Mouse (Mus musculus) neural tube, embryonic 11.5 days (tissue): ENCODE data around the gene Pde3a. TPM values are rescaled to one million over a fixed set of nuclear protein-coding genes. Genes with fewer than 3 reads are reported as not detected.

ENCODE experiments used
- ATAC-seq: fragments of 200-750 bp; cut with Nextera tagmentation; 2 replicates; pipeline ENCODE4 v1.8.0; 2017; ENCODE audit warnings: moderate number of reproducible peaks, mild to moderate bottlenecking, moderate TSS enrichment, moderate library complexity; ENCODE audit not compliant: insufficient read depth, low FRiP score, low TSS enrichment
- DNase-seq: peaks from one replicate; pipeline ENCODE4 v3.0.0-alpha.2; 2015; ENCODE audit warnings: low spot score
- H3K27ac ChIP-seq: fragments of 300-500 bp; sonication (generic); 2 replicates; pipeline ENCODE4 v1.5.1; 2014; ENCODE audit warnings: low read depth, mild to moderate bottlenecking, low read length
- H3K27me3 ChIP-seq: fragments of 300-500 bp; sonication (generic); 2 replicates; pipeline ENCODE4 v1.6.1; 2014; ENCODE audit warnings: mild to moderate bottlenecking, low read length, mixed read lengths; ENCODE audit not compliant: control insufficient read depth, insufficient read depth
- H3K36me3 ChIP-seq: fragments of 300-500 bp; sonication (generic); 2 replicates; pipeline ENCODE4 v1.6.1; 2014; ENCODE audit warnings: mild to moderate bottlenecking, low read length, moderate library complexity, mixed read lengths; ENCODE audit not compliant: control insufficient read depth, insufficient read depth
- H3K4me1 ChIP-seq: fragments of 300-500 bp; sonication (generic); 2 replicates; pipeline ENCODE4 v1.6.1; 2014; ENCODE audit warnings: low read length, mixed read lengths; ENCODE audit not compliant: control insufficient read depth, insufficient read depth
- H3K4me2 ChIP-seq: fragments of 300-500 bp; sonication (generic); 2 replicates; pipeline ENCODE4 v1.6.1; 2014; ENCODE audit warnings: low read depth, mild to moderate bottlenecking, moderate library complexity
- H3K4me3 ChIP-seq: fragments of 300-500 bp; sonication (generic); 2 replicates; pipeline ENCODE4 v1.5.1; 2014; ENCODE audit warnings: low read depth, low read length
- H3K9ac ChIP-seq: fragments of 300-500 bp; sonication (generic); 2 replicates; pipeline ENCODE4 v1.6.1; 2014; ENCODE audit warnings: mild to moderate bottlenecking, low read length
- H3K9me3 ChIP-seq: fragments of 300-500 bp; sonication (generic); 2 replicates; pipeline ENCODE4 v1.6.1; 2016; ENCODE audit warnings: low read length; ENCODE audit not compliant: control insufficient read depth
- WGBS: fragments of 180-500 bp; shearing (Covaris S2); extraction: QIAGEN DNeasy Blood & Tissue Kit; methylation state at CpG from one replicate; pipeline ENCODE4 v1.1.7; 2014; 5-methylcytosine and 5-hydroxymethylcytosine counted together
- polyA plus RNA-seq: library from polyadenylated mRNA; unstranded; fragments of >200 nt; fragmentation: Nextera tagmentation; extraction: Ambion mirVana; gene quantifications from 2 replicates; pipeline ENCODE4 v1.2.1, GENCODE M21; 2014

Pde3a gene
- polyA plus RNA-seq, 1 experiment from 2014 or later, result 1.4 TPM

- 39% methylated on average over 8 of the region's 8 CpGs for WGBS
- Histone ChIP-seq H3K9me3 (no peaks in the 10 kb centered on the region), H3K27me3 (no peaks in the 10 kb centered on the region), H3K4me1 (peaks cover 4% of the 10 kb centered on the region; the same call in 1 of the 2 replicates), H3K4me2 (no peak overlapping the region), H3K36me3 (no peaks in the 10 kb centered on the region), H3K4me3 (no peak overlapping the region), H3K9ac (no peak overlapping the region), H3K27ac (peak overlapping the region; percentile 44; the same call in 1 of the 2 replicates)
- DNase-seq (peak; percentile 20), ATAC-seq (no peak; the same call in 1 of the 2 replicates)
Observed at GRCm38 (mm10) chr6:141381473-141381872, 132.4 kb downstream of the Pde3a start.

- Histone ChIP-seq H3K4me3 (no peak overlapping the region), H3K9ac (no peak overlapping the region), H3K4me2 (no peak overlapping the region), H3K27me3 (no peaks in the 10 kb centered on the region), H3K9me3 (no peaks in the 10 kb centered on the region), H3K4me1 (peaks cover 4% of the 10 kb centered on the region; the same call in 1 of the 2 replicates), H3K36me3 (no peaks in the 10 kb centered on the region), H3K27ac (no peak overlapping the region)
- ATAC-seq (no peak), DNase-seq (no peak)
- WGBS, result 86% methylated on average over 4 of the region's 4 CpGs
Observed at GRCm38 (mm10) chr6:141381881-141382370, 132.9 kb downstream of the Pde3a start.

- 82% methylated on average over 5 of the region's 5 CpGs for WGBS
- Histone ChIP-seq H3K27me3 (no peaks in the 10 kb centered on the region), H3K9me3 (no peaks in the 10 kb centered on the region), H3K4me3 (no peak overlapping the region), H3K4me2 (no peak overlapping the region), H3K9ac (no peak overlapping the region), H3K27ac (no peak overlapping the region), H3K4me1 (no peaks in the 10 kb centered on the region), H3K36me3 (no peaks in the 10 kb centered on the region)
- ATAC-seq, result no peak
- DNase-seq, result no peak
Observed at GRCm38 (mm10) chr6:141388104-141388503, 139.0 kb downstream of the Pde3a start.

- H3K4me2 ChIP-seq, result no peak overlapping the region
- no peaks in the 10 kb centered on the region for H3K36me3 ChIP-seq
- no peak overlapping the region for H3K4me3 ChIP-seq
- no peak overlapping the region for H3K9ac ChIP-seq
- ATAC-seq (no peak), DNase-seq (no peak)
- H3K27me3 ChIP-seq, result no peaks in the 10 kb centered on the region
- H3K9me3 ChIP-seq, result no peaks in the 10 kb centered on the region
- no peak overlapping the region for H3K27ac ChIP-seq
- no peaks in the 10 kb centered on the region for H3K4me1 ChIP-seq
- 91% methylated on average over 3 of the region's 3 CpGs for WGBS
Observed at GRCm38 (mm10) chr6:141395926-141396325, 146.9 kb downstream of the Pde3a start.

GRCm38 (mm10) chr6:141399411-141399810 lies 150.3 kb downstream of the Pde3a start:
- Histone ChIP-seq H3K4me1 (no peaks in the 10 kb centered on the region), H3K4me2 (no peak overlapping the region), H3K27ac (no peak overlapping the region), H3K27me3 (no peaks in the 10 kb centered on the region), H3K9me3 (no peaks in the 10 kb centered on the region), H3K9ac (no peak overlapping the region), H3K4me3 (no peak overlapping the region), H3K36me3 (no peaks in the 10 kb centered on the region)
- DNase-seq (no peak), ATAC-seq (no peak)
- 55% methylated on average over 4 of the region's 4 CpGs for WGBS

GRCm38 (mm10) chr6:141403943-141404342 lies 154.9 kb downstream of the Pde3a start:
- ATAC-seq (no peak), DNase-seq (no peak)
- no peaks in the 10 kb centered on the region for H3K27me3 ChIP-seq
- H3K36me3 ChIP-seq, result no peaks in the 10 kb centered on the region
- WGBS, result 74% methylated on average over 2 of the region's 2 CpGs
- no peaks in the 10 kb centered on the region for H3K9me3 ChIP-seq
- no peak overlapping the region for H3K4me3 ChIP-seq
- no peak overlapping the region for H3K27ac ChIP-seq
- H3K4me1 ChIP-seq, result no peaks in the 10 kb centered on the region
- no peak overlapping the region for H3K9ac ChIP-seq
- H3K4me2 ChIP-seq, result no peak overlapping the region

GRCm38 (mm10) chr6:141404649-141405048 lies 155.6 kb downstream of the Pde3a start:
- 84% methylated on average over 7 of the region's 7 CpGs for WGBS
- H3K9ac ChIP-seq, result no peak overlapping the region
- no peak for ATAC-seq
- no peaks in the 10 kb centered on the region for H3K4me1 ChIP-seq
- no peaks in the 10 kb centered on the region for H3K9me3 ChIP-seq
- no peak for DNase-seq
- no peaks in the 10 kb centered on the region for H3K27me3 ChIP-seq
- no peak overlapping the region for H3K27ac ChIP-seq
- no peak overlapping the region for H3K4me2 ChIP-seq
- no peak overlapping the region for H3K4me3 ChIP-seq
- H3K36me3 ChIP-seq, result no peaks in the 10 kb centered on the region

- H3K4me2 ChIP-seq, result no peak overlapping the region
- no peaks in the 10 kb centered on the region for H3K9me3 ChIP-seq
- no peaks in the 10 kb centered on the region for H3K36me3 ChIP-seq
- DNase-seq, result no peak
- H3K27me3 ChIP-seq, result no peaks in the 10 kb centered on the region
- H3K9ac ChIP-seq, result no peak overlapping the region
- no peak for ATAC-seq
- 70% methylated on average over 5 of the region's 5 CpGs for WGBS
- H3K4me1 ChIP-seq, result no peaks in the 10 kb centered on the region
- H3K27ac ChIP-seq, result no peak overlapping the region
- H3K4me3 ChIP-seq, result no peak overlapping the region
Observed at GRCm38 (mm10) chr6:141405496-141405895, 156.4 kb downstream of the Pde3a start.

GRCm38 (mm10) chr6:141408758-141409157 lies 159.7 kb downstream of the Pde3a start:
- Histone ChIP-seq H3K27me3 (no peaks in the 10 kb centered on the region), H3K4me1 (no peaks in the 10 kb centered on the region), H3K4me3 (no peak overlapping the region), H3K27ac (no peak overlapping the region), H3K36me3 (no peaks in the 10 kb centered on the region), H3K4me2 (no peak overlapping the region), H3K9me3 (no peaks in the 10 kb centered on the region), H3K9ac (no peak overlapping the region)
- WGBS, result 85% methylated on average over 4 of the region's 4 CpGs
- ATAC-seq, result no peak
- no peak for DNase-seq
